Mouse (Mus musculus) adrenal gland (tissue): ENCODE results near the gene Creb5.

Experiments
- intact Hi-C: fragments of 180-260 bp; cut with DNase I; formaldehyde crosslinking; loops from one replicate; pipeline ENCODE4 v1.15.1; 2025

The Creb5 gene

DNA sequence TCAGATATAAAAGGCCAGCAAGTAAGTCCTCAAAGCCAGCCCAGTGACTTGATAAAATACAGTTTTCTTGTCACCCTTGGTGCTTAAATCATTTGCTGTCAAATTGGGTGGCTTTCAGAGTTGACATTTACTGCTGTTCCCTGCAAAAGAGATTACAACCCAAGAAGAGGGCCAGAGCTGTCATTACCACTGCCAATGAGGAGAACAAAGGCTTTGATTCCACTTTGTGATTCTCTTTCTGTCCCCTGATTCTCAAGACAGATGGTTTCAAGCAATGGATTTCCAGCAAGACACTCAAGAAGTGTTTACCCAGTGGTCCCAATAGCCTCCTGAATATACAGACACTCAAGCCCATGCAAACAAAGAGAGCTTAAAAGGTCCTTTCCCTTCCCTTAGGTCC lies 451.1 kb downstream of the Creb5 start:
- intact Hi-C loops = no loop called here

- intact Hi-C loops = no loop called here
Observed at GRCm38 (mm10) chr6:53741222-53741621, 454.2 kb downstream of the Creb5 start.
